Mouse (Mus musculus) heart, postnatal 4 days (tissue): Measurements from ENCODE around the gene Zfp280c. TPM values are rescaled to one million over a fixed set of nuclear protein-coding genes. Genes with fewer than 3 reads are reported as not detected.
A peak's percentile ranks its signal among the peaks of the same experiment; 100 is the strongest.

Experiments used
- DNase-seq: peaks from one replicate; pipeline ENCODE4 v3.0.0; 2021
- total RNA-seq, 2 experiments: library from RNA; stranded (reverse); gene quantifications; 2 replicates each; pipeline ENCODE4 v1.2.3; 2021

Gene Zfp280c
- total RNA-seq = 10 to 100 TPM; 14.4 to 16.8 TPM

GRCm38 (mm10) chrX:48594099-48594760, at the start of gene Zfp280c:
TSS of gene Zfp280c (minus strand) at chrX:48594504.
- peak; percentile 62 for DNase-seq

GRCm38 (mm10) chrX:48637032-48637431, 42.7 kb upstream of the Zfp280c start:
- no peak for DNase-seq

GRCm38 (mm10) chrX:48624054-48624420, 29.7 kb upstream of the Zfp280c start:
- DNase-seq = no peak

GRCm38 (mm10) chrX:48623379-48624053, 29.2 kb upstream of the Zfp280c start, which contains the start of gene Slc25a14:
TSS of gene Slc25a14 (plus strand) at chrX:48623413.
- peak; percentile 76 for DNase-seq

GRCm38 (mm10) chrX:48623049-48623378, 28.7 kb upstream of the Zfp280c start:
- no peak for DNase-seq

GRCm38 (mm10) chrX:48604872-48605271, 10.6 kb upstream of the Zfp280c start:
- no peak for DNase-seq

GRCm38 (mm10) chrX:48596906-48597305, 2.6 kb upstream of the Zfp280c start:
- no peak for DNase-seq

- no peak for DNase-seq
Observed at GRCm38 (mm10) chrX:48596053-48596452, 1.7 kb upstream of the Zfp280c start.

GRCm38 (mm10) chrX:48593721-48594098, 594 bp downstream of the Zfp280c start:
- no peak for DNase-seq

- no peak for DNase-seq
Observed at GRCm38 (mm10) chrX:48583332-48583731, 11.0 kb downstream of the Zfp280c start.

GRCm38 (mm10) chrX:48532175-48532574, 62.1 kb downstream of the Zfp280c start:
- peak; percentile 83 for DNase-seq

GRCm38 (mm10) chrX:48526435-48526834, 67.9 kb downstream of the Zfp280c start:
- no peak for DNase-seq

- DNase-seq = no peak
Observed at GRCm38 (mm10) chrX:48525866-48526265, 68.4 kb downstream of the Zfp280c start.

GRCm38 (mm10) chrX:48525332-48525731, 69.0 kb downstream of the Zfp280c start:
- DNase-seq = no peak

GRCm38 (mm10) chrX:48523512-48523911, 70.8 kb downstream of the Zfp280c start:
- no peak for DNase-seq

- no peak for DNase-seq
Observed at GRCm38 (mm10) chrX:48521651-48522050, 72.7 kb downstream of the Zfp280c start.

GRCm38 (mm10) chrX:48519549-48520085, 74.7 kb downstream of the Zfp280c start:
- no peak for DNase-seq

GRCm38 (mm10) chrX:48518808-48519548, 75.3 kb downstream of the Zfp280c start, which contains the start of gene Rab33a:
TSS of gene Rab33a (plus strand) at chrX:48519285.
- peak; percentile 21 for DNase-seq

GRCm38 (mm10) chrX:48518211-48518807, 76.0 kb downstream of the Zfp280c start:
- DNase-seq = no peak

- DNase-seq = no peak
Observed at GRCm38 (mm10) chrX:48513824-48514223, 80.5 kb downstream of the Zfp280c start.

- peak; percentile 93 for DNase-seq
Observed at GRCm38 (mm10) chrX:48513166-48513807, 81.0 kb downstream of the Zfp280c start, which contains the start of gene Aifm1. TSS of gene Aifm1 (minus strand) at chrX:48513563.

GRCm38 (mm10) chrX:48493763-48494162, 100.5 kb downstream of the Zfp280c start:
- no peak for DNase-seq
